Mouse (Mus musculus) heart, embryonic 15.5 days (tissue): ENCODE measurements around the gene Ebpl. TPM values are rescaled to one million over a fixed set of nuclear protein-coding genes. Genes with fewer than 3 reads are reported as not detected.
"Not testable (repeated sequence)": the region's sequence is repeated elsewhere in the genome, so short reads cannot be mapped to it uniquely, and the experiment has no call there.

Experiments used
- ATAC-seq: fragments of 200-750 bp; cut with Nextera tagmentation; replicated peaks from 2 replicates; pipeline ENCODE4 v1.8.0; 2017; ENCODE audit warnings: low read depth, moderate TSS enrichment; ENCODE audit not compliant: insufficient number of reproducible peaks, insufficient read depth, low FRiP score
- H3K27ac ChIP-seq: fragments of 300-500 bp; sonication (generic); 2 replicates; pipeline ENCODE4 v1.5.1; 2015; ENCODE audit warnings: mild to moderate bottlenecking, inconsistent platforms
- H3K27me3 ChIP-seq: fragments of 300-500 bp; sonication (generic); 2 replicates; pipeline ENCODE4 v1.6.1; 2015; ENCODE audit warnings: inconsistent platforms
- H3K36me3 ChIP-seq: fragments of 300-500 bp; sonication (generic); 2 replicates; pipeline ENCODE4 v1.6.1; 2015; ENCODE audit warnings: mild to moderate bottlenecking, inconsistent platforms
- H3K4me1 ChIP-seq: fragments of 300-500 bp; sonication (generic); replicated peaks from 2 replicates; pipeline ENCODE4 v1.6.1; 2015; ENCODE audit warnings: inconsistent platforms
- H3K4me2 ChIP-seq: fragments of 300-500 bp; sonication (generic); 2 replicates; pipeline ENCODE4 v1.6.1; 2015; ENCODE audit warnings: inconsistent platforms, mild to moderate bottlenecking, moderate library complexity
- H3K4me3 ChIP-seq: fragments of 300-500 bp; sonication (generic); 2 replicates; pipeline ENCODE4 v1.5.1; 2015; ENCODE audit warnings: mild to moderate bottlenecking, inconsistent platforms
- H3K9ac ChIP-seq: fragments of 300-500 bp; sonication (generic); 2 replicates; pipeline ENCODE4 v1.6.1; 2015; ENCODE audit warnings: mild to moderate bottlenecking, inconsistent platforms
- H3K9me3 ChIP-seq: fragments of 300-500 bp; sonication (generic); replicated peaks from 2 replicates; pipeline ENCODE4 v1.6.1; 2016; ENCODE audit warnings: inconsistent platforms
- WGBS: fragments of 180-500 bp; shearing (Covaris S2); methylation state at CpG from one replicate; pipeline ENCODE4 v1.1.7; 2015; ENCODE audit warnings: mixed read lengths; 5-methylcytosine and 5-hydroxymethylcytosine counted together
- polyA plus RNA-seq: library from polyadenylated mRNA; unstranded; fragments of >200 nt; fragmentation: Nextera tagmentation; extraction: Ambion mirVana; gene quantifications from 2 replicates; pipeline ENCODE4 v1.2.1, GENCODE M21; 2015

Ebpl gene
- polyA plus RNA-seq, 1 experiment from 2014 or later: 4.1 TPM

DNA sequence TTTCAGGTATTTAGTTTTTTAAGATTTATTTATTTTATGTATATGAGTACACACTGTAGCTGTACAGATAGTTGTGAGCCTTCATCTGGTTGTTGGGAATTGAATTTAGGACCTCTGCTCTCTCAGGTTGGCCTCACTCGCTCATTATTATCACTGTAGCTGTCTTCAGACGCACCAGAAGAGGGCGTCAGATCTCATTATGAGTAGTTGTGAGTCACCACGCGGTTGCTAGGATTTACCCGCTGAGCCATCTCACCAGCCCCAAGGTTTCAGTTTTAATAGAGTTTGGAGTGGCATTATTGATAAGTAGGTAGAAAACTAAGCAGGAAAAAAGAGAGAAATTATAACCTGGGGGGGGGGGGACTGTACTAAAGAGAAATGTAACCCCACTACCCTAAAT lies 33.2 kb downstream of the Ebpl start:
- H3K36me3 ChIP-seq, H3K9ac ChIP-seq, H3K4me3 ChIP-seq, H3K27ac ChIP-seq, H3K4me2 ChIP-seq, ATAC-seq, H3K9me3 ChIP-seq, H3K27me3 ChIP-seq: not testable (repeated sequence)
- 20% methylated on average over 6 of the region's 6 CpGs for WGBS
- H3K4me1 ChIP-seq: peaks cover 21% of the 10 kb centered on the region

- Histone ChIP-seq H3K4me1 (peaks cover 3% of the 10 kb centered on the region), H3K27ac (no peak overlapping the region), H3K4me3 (no peak overlapping the region), H3K27me3 (no peaks in the 10 kb centered on the region), H3K36me3 (no peaks in the 10 kb centered on the region), H3K4me2 (no peak overlapping the region), H3K9me3 (no peaks in the 10 kb centered on the region), H3K9ac (no peak overlapping the region)
- WGBS: 79% methylated on average over 1 of the region's 1 CpGs
- ATAC-seq: no peak
Measured at GRCm38 (mm10) chr14:61322740-61323139, 37.5 kb downstream of the Ebpl start.

DNA sequence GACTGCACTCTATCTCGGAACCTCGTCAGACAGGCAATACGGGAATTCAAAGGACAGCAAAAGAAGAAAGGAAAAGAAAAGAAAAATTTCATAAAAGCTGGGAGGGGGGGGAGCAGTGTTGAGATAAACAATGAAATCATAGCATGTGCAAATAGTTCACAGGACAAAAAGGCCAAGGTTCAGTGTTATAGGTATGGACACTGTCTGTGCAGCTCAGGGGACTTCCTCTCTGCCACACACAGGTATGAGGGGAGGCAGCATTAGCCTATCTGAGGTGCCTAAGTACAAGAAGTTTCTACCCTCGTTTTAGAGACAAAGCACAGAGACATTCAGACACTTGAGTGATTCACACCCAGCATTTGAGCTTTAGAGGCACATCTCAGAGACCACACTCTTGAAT lies 39.0 kb downstream of the Ebpl start:
- 71% methylated on average over 4 of the region's 4 CpGs for WGBS
- H3K9ac ChIP-seq: no peak overlapping the region

GRCm38 (mm10) chr14:61320765-61321164 lies 39.5 kb downstream of the Ebpl start:
- no peak for ATAC-seq
- H3K4me3 ChIP-seq: no peak overlapping the region
- no peak overlapping the region for H3K27ac ChIP-seq
- 69% methylated on average over 1 of the region's 1 CpGs for WGBS
- H3K4me2 ChIP-seq: no peak overlapping the region
- H3K27me3 ChIP-seq: no peaks in the 10 kb centered on the region
- no peak overlapping the region for H3K9ac ChIP-seq
- H3K36me3 ChIP-seq: no peaks in the 10 kb centered on the region
- no peaks in the 10 kb centered on the region for H3K9me3 ChIP-seq
- H3K4me1 ChIP-seq: no peaks in the 10 kb centered on the region

More for the DNA sequence above, 39.0 kb downstream of the Ebpl start:
- H3K27ac ChIP-seq: no peak overlapping the region
- H3K4me2 ChIP-seq: no peak overlapping the region
- no peak overlapping the region for H3K4me3 ChIP-seq
- no peaks in the 10 kb centered on the region for H3K27me3 ChIP-seq
- no peaks in the 10 kb centered on the region for H3K9me3 ChIP-seq
- H3K36me3 ChIP-seq: no peaks in the 10 kb centered on the region
- no peaks in the 10 kb centered on the region for H3K4me1 ChIP-seq
- ATAC-seq: no peak

DNA sequence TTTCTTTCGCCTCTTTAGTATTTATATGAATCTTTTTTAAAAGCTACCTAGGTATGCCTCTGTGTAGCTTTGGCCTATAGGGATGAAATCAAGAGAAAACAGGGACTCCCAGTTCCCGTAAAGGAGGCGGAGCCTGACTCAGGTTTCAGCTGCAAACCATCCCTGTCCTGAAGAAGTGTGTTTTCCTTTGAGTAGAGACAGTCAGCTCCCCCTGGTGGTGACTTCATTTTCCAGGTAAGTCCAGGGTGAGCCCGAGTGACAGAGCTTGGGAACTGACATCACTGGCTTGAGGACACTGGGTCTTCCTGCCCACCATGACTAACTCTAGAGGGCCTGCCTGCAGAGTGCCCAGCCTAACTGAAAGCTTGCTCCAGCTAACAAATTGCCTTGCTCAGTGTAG lies 43.4 kb downstream of the Ebpl start:
- ATAC-seq: no peak
- Histone ChIP-seq H3K9ac (no peak overlapping the region), H3K9me3 (no peaks in the 10 kb centered on the region), H3K4me1 (no peaks in the 10 kb centered on the region), H3K4me3 (no peak overlapping the region), H3K36me3 (no peaks in the 10 kb centered on the region), H3K27me3 (no peaks in the 10 kb centered on the region), H3K4me2 (no peak overlapping the region), H3K27ac (no peak overlapping the region)
- 31% methylated on average over 4 of the region's 4 CpGs for WGBS

DNA sequence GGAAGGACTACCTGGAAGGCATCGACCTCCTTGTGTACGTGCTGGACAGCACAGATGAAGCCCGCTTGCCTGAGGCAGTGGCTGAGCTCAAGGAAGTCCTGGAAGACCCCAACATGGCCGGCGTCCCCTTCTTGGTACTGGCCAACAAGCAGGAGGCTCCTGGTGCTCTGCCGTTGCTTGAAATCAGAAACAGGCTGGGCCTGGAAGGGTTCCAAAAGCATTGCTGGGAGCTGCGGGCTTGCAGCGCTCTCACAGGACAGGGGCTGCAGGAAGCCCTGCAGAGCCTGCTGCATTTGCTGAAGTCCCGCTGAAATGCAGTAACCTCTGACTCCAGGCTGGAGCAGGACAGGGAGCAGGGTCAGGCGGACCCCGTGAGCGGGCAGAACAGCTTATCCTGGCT lies 49.3 kb downstream of the Ebpl start:
- no peak overlapping the region for H3K4me3 ChIP-seq
- no peak overlapping the region for H3K9ac ChIP-seq
- ATAC-seq: 0 out of 2 replicates have a peak, but pooled peaks have one; percentile 50
- peaks cover 19% of the 10 kb centered on the region for H3K4me1 ChIP-seq
- no peaks in the 10 kb centered on the region for H3K9me3 ChIP-seq
- peak overlapping the region; percentile 17 for H3K4me2 ChIP-seq
- H3K36me3 ChIP-seq: no peaks in the 10 kb centered on the region
- 44% methylated on average over 12 of the region's 12 CpGs for WGBS
- peak overlapping the region; percentile 4; the same call in 1 of the 2 replicates for H3K27ac ChIP-seq
- no peaks in the 10 kb centered on the region for H3K27me3 ChIP-seq

GRCm38 (mm10) chr14:61310036-61310772 lies 50.0 kb downstream of the Ebpl start:
- no peak overlapping the region for H3K4me3 ChIP-seq
- peak overlapping the region; percentile 17; the same call in 1 of the 2 replicates for H3K4me2 ChIP-seq
- WGBS: 42% methylated on average over 7 of the region's 7 CpGs
- no peaks in the 10 kb centered on the region for H3K27me3 ChIP-seq
- no peak overlapping the region for H3K9ac ChIP-seq
- no peaks in the 10 kb centered on the region for H3K9me3 ChIP-seq
- no peaks in the 10 kb centered on the region for H3K36me3 ChIP-seq
- 0 out of 2 replicates have a peak, but pooled peaks have one; percentile 15 for ATAC-seq
- H3K4me1 ChIP-seq: peaks cover 19% of the 10 kb centered on the region
- H3K27ac ChIP-seq: peak overlapping the region; percentile 13

DNA sequence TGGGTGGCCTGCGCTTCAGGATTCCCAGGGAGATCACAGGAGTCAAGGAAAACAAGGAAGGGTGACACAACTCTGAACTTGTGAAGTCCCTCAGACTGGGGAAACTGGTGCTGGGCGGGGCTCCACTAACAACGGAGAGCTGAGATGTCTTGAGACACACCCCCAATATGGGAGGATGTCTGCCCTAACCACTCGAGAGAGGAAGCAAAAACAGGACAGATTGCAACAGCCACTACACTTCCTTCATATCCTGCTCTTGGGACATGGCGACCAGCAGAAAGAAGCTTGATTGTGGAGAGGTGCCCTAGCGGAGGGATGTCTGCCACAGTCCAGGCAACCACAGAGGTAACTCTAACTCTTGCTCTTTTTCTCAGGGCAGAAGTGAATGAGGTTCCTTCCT lies 50.6 kb downstream of the Ebpl start, which contains the start of gene Arl11:
Arl11 (plus strand) TSS at position 161 of the 400 bp plus-strand sequence.
- Histone ChIP-seq H3K9ac (no peak within 1 kb of the TSS), H3K27ac (peak within 1 kb of the TSS; percentile 13), H3K4me3 (no peak within 1 kb of the TSS), H3K4me2 (peak within 1 kb of the TSS; percentile 17; the same call in 1 of the 2 replicates), H3K36me3 (no peaks in the 10 kb centered on the region), H3K9me3 (no peaks in the 10 kb centered on the region), H3K4me1 (peaks cover 19% of the 10 kb centered on the region), H3K27me3 (no peaks in the 10 kb centered on the region)
- 55% methylated on average over 6 of the region's 6 CpGs for WGBS
- no peak for ATAC-seq

DNA sequence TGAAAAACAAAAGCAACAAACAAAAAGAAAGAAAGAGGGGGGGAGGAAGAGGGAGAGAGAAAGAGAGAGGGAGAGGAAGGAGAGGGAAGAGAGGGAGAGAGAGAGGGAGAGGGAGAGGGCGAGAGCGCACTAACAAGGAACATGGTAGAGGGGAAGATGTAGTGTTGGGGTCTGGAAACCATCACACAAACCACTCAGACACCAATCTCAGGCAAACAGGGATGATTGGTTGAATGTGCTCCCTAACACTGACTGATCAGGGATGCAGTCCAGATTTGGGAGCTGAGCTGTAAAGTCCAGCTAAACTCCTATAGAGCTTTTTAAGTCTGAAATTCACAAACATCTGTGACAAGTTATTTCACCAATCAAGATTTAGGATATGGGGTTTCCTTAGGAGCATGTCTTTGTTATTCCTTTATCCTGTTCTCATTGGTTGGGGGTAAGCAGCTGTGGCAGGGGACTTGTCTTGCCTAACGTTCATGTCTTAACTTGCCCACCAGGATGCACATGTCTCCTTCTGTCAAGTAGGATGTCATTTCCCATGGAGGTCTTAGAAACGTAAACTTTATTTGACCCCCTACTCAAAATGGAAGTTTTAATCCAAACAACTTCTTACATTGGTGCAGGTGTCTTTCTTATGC lies 56.1 kb downstream of the Ebpl start:
- Histone ChIP-seq H3K27me3 (no peaks in the 10 kb centered on the region), H3K9me3 (no peaks in the 10 kb centered on the region), H3K36me3 (no peaks in the 10 kb centered on the region), H3K27ac (no peak overlapping the region), H3K4me3 (no peak overlapping the region), H3K4me2 (no peak overlapping the region), H3K9ac (no peak overlapping the region), H3K4me1 (no peaks in the 10 kb centered on the region)
- WGBS: 72% methylated on average over 4 of the region's 4 CpGs
- ATAC-seq: no peak

GRCm38 (mm10) chr14:61302428-61302827 lies 57.8 kb downstream of the Ebpl start:
- Histone ChIP-seq H3K36me3 (no peaks in the 10 kb centered on the region), H3K4me3 (no peak overlapping the region), H3K4me1 (no peaks in the 10 kb centered on the region), H3K27me3 (no peaks in the 10 kb centered on the region), H3K4me2 (no peak overlapping the region), H3K9me3 (no peaks in the 10 kb centered on the region), H3K27ac (no peak overlapping the region), H3K9ac (no peak overlapping the region)
- no peak for ATAC-seq
- 34% methylated on average over 2 of the region's 2 CpGs for WGBS

GRCm38 (mm10) chr14:61301323-61301722 lies 58.9 kb downstream of the Ebpl start:
- 61% methylated on average over 2 of the region's 2 CpGs for WGBS
- Histone ChIP-seq H3K4me2 (no peak overlapping the region), H3K27ac (no peak overlapping the region), H3K4me1 (no peaks in the 10 kb centered on the region), H3K27me3 (no peaks in the 10 kb centered on the region), H3K9ac (no peak overlapping the region), H3K9me3 (no peaks in the 10 kb centered on the region), H3K4me3 (no peak overlapping the region), H3K36me3 (no peaks in the 10 kb centered on the region)
- ATAC-seq: no peak
